Mouse (Mus musculus) right cerebral cortex, adult 18-20 months (tissue): ENCODE results near the gene Mogat2.

Experiments
- DNase-seq: peaks from one replicate; pipeline ENCODE4 v3.0.0; 2022; ENCODE audit warnings: mixed read lengths

Gene Mogat2

GRCm38 (mm10) chr7:99191411-99191810 is 47.0 kb downstream of the Mogat2 start:
- DNase-seq: no peak

DNA sequence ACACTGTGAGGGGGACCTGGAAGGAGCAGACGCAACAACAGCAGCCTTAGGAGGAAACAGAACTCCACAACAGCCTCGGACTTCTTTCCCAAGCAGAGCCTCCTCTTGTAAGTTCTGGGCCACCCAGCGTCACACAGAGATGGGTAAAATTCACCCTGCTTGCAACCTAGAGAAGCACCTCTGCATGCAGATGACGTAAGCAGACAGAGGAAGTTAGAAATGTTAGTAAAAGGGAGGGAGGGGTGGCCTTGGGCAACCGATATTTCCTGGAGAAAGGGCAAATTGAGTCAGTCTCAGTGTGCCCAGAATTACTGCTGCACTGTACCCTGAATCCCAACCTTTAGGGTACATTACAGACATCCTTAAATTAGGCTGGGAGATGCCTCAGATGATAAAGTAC is 48.5 kb downstream of the Mogat2 start:
- DNase-seq: no peak

DNA sequence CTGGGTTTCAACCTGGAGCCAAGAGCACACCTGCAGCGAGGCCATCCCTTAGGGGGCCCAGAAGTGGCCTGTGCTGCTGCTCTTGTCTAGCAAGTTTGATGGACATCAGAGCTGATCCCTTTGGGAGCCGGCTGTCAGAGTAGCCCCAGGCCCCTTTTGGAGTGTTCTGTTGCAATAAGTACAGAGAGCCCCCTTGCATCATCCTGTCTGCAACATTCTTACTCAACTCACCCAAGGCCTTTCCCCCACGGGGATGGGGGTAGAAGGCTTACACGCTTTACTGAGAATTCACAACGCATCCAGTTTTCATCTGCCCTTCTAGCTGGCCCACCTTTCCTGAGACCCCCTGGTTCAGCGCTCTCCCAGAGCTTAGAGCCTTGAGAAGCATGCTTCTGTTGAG is 49.8 kb downstream of the Mogat2 start:
- DNase-seq: no peak

GRCm38 (mm10) chr7:99187451-99187850 is 51.0 kb downstream of the Mogat2 start:
- no peak for DNase-seq

DNA sequence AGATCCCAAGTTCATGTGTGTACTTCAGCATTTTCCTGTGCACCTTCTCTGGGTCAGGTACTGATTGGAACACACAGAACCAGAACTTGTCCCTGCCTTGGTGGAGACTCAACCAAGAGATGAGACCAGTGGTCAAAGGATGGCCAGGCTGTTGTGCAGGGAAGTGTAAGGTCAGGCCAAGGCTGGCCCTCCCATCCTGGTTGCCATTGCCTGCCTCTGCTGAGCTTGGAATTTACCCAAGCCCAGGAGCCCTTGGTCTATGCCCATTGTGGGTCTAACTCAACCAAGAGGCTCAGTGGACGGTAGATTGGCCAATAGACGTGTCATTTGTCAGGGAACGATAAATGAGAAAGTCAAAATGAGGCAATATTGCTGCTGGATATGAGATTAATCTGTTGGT is 53.0 kb downstream of the Mogat2 start:
- DNase-seq: no peak

DNA sequence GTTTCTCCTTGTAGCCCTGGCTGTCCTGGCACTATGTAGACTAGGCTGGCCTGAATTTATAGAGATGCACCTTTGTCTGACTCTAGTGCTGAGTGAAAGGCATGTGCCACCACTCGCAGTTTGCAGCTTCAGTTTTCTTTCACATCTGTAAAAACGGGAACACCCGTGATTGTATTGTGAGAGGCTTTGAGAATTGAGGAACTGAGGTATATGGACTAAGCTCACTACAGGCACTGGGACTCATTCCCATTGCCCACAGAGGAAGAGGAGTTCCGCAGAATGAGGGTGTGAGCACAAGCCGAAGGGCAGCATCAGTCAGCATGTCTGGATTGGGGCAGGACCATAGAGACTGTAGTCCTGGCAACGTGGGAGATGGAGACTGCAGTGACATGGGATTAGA is 54.7 kb downstream of the Mogat2 start:
- no peak for DNase-seq

DNA sequence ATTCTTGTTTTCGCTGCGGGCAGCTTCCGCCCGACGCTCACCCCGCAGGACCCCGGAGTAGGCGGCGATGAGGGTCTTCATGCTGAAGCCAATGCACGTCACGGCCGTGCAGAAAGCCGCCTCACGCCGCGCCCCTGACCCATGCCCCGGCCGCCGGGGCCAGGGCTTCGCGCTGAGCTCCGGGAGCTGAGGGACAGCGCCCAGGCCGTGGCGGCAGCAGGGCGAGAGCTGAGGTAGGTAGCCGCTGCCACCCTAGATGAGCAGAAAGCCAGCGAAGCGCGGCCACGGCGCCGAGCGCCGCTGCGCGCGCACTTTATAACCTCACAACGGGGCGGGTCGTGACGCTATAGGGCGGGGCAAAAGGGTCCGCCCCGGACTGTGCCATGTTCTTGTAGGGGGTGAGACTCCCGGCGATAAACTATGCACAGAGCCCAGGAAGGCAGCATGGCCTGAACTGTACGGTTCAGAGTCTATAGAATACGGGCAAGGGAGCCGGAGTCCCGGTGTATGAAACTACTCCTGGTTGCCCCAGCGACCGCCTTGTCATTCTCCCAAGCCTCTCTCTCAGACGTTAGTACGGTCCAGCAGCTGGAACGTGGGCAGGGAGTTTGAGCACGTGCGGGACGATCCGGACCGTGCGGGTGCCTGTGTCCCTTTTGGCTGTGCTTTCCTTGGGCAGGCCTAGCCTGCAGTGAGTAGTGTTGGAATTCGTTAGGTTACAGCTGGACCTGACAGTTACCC is 55.8 kb downstream of the Mogat2 start, which contains the start of gene Dgat2:
Gene Dgat2 (minus strand): TSS at position 288 of the 741 bp plus-strand sequence.
- DNase-seq: peak; percentile 91

GRCm38 (mm10) chr7:99181619-99182431 is 56.6 kb downstream of the Mogat2 start:
- DNase-seq: peak; percentile 62

DNA sequence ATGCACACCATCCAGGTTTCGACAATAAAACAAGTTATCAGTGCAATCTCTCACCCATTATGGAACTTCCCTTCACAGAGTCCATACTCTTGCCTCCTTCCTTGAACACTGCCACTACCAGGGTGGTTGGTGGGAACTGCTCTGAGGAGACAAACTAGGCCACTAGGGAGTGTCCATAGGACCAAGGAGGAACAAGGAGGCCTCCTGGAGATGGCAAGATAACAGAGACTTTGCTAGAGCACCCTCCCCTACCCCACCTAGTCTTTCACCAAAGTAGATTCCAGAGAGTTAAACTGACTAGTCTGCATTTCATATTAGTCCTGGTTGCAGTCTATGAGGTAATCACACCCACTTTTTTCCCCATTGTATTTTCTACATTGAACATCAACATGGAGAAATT is 58.3 kb downstream of the Mogat2 start:
- DNase-seq: no peak

GRCm38 (mm10) chr7:99179271-99179670 is 59.1 kb downstream of the Mogat2 start:
- no peak for DNase-seq

- peak; percentile 53 for DNase-seq
These were observed 61.0 kb downstream of the Mogat2 start for GRCm38 (mm10) chr7:99177386-99177785.

GRCm38 (mm10) chr7:99175666-99176065 is 62.8 kb downstream of the Mogat2 start:
- no peak for DNase-seq

DNA sequence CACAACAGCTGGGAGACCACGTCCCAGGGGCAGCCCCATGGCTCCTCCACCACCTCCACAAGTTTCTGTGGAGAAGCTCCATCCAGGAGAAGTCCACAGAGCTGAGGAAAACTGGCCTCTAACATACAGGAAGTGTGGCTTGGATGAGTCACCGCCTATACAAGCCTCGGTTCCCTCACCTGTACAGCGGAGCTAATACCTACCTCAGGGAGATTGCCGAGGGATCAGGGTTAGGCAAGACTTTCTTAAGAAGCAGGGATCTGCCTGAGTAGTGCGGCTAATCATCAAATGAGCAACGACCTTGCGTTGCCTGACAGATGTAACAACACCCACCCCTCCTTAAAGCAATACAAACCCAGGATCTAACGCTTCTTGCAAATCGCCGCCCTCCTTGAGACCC is 63.3 kb downstream of the Mogat2 start:
- DNase-seq: no peak

- DNase-seq: no peak
These were observed 64.4 kb downstream of the Mogat2 start for GRCm38 (mm10) chr7:99174006-99174405.

- no peak for DNase-seq
These were observed 65.5 kb downstream of the Mogat2 start for GRCm38 (mm10) chr7:99172898-99173297.

GRCm38 (mm10) chr7:99171730-99172463 is 66.5 kb downstream of the Mogat2 start:
- DNase-seq: no peak

DNA sequence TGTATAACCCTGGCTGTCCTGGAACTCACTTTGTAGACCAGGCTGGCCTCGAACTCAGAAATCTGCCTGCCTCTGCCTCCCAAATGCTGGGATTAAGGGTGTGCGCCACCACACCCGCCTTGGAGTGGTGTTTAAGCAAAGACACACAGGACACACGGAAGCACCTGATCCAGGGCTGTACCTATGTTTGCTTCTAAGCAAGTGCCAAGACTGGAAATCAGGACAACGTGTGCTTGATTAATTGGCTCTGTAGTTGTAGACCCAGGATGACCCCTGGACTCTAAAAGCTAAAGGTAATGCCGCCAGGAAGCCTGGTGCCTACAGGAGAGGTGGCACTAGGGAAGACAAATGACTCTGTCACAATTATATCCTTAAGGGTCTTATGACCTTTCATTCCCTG is 67.9 kb downstream of the Mogat2 start:
- no peak for DNase-seq

- peak; percentile 56 for DNase-seq
These were observed 68.6 kb downstream of the Mogat2 start for GRCm38 (mm10) chr7:99169717-99170403.
